Mouse (Mus musculus): ENCODE data around the gene Sipa1l3. TPM values are rescaled to one million over a fixed set of nuclear protein-coding genes. Genes with fewer than 3 reads are reported as not detected.
A peak's percentile ranks its signal among the peaks of the same experiment; 100 is the strongest.

Sipa1l3 gene
- total RNA-seq, 2 experiments from 2014 or later: 7.0 to 9.2 TPM

GRCm38 (mm10) chr7:29411838-29412580, 106.4 kb downstream of the Sipa1l3 start:
- peak; percentile 11 for DNase-seq
- H3K27ac ChIP-seq: no peak overlapping the region
- TF ChIP-seq CTCF (IDR thresholded peaks at IDR 0.05): no peak
- intact Hi-C loops (cut with DNase I): no loop called here
- H3K4me3 ChIP-seq: no peak overlapping the region

GRCm38 (mm10) chr7:29411216-29411816, 107.1 kb downstream of the Sipa1l3 start:
- no peak for TF ChIP-seq CTCF (IDR thresholded peaks at IDR 0.05)
- intact Hi-C loops (cut with DNase I): no loop called here
- Histone ChIP-seq H3K27ac (no peak overlapping the region), H3K4me3 (no peak overlapping the region)
- peak; percentile 14 for DNase-seq

DNA sequence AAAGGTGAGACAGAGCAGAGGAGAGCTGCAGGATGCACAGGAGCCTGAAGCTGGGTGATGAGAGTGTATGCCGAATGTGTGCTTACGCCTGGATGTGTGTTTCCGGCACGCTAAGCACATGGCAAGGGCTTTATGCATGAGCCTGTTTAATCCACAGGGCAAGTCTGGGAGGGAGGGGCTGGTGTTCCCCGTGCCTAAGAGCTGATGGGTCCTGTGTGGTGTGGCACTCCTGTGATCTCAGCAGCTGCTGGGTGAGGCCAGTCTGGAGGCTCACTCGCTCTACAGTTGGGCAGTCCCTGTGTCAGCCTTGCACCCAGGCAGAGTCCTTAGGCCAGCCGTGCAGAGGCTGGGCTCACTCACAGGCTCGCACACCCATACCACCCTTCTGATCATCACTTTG, 108.0 kb downstream of the Sipa1l3 start:
- Histone ChIP-seq H3K4me3 (no peak overlapping the region), H3K27ac (no peak overlapping the region)
- intact Hi-C loops (cut with DNase I): no loop called here
- peak; percentile 16 for DNase-seq
- TF ChIP-seq CTCF (IDR thresholded peaks at IDR 0.05): no peak

DNA sequence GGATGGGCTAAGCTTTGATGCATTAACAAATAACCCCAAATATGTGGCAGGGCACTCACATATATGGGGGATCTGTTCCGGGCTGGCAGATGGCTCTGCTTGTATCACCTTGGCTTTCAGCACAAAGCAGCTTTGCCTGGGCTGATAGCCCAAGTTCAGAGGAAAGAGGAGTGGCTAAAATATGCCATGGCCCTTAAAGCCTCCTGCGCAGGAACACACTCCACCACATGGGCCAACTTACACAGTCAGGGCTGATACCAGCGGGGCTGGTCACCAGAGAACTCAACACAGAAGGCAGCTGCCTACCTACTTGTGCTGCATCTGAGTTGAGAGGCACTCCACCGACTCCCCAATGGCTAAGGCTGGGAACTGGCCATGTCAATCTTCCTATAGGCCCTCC, 111.6 kb downstream of the Sipa1l3 start:
- Histone ChIP-seq H3K4me3 (no peak overlapping the region), H3K27ac (no peak overlapping the region)
- intact Hi-C loops (cut with DNase I): no loop called here
- no peak for TF ChIP-seq CTCF (IDR thresholded peaks at IDR 0.05)
- DNase-seq: no peak

DNA sequence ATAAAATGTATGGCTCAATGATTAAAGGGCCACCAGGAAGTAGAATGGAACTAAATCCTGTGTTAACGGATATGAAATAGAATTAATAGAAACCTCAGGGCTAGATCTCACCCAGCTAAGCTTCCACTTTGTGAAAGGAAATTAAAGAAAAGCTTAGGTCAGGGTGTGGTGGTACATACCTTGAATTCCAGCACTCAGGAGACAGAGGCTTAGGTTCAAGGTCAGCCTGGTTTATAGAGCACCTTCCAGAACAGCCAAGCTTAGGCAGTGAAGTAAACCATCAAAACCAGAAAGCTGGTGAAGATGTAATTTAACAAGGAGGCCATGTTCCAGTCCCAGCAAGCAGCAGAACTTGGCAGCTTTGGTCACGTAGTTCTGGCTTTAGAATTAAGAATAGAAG, 114.3 kb downstream of the Sipa1l3 start:
- intact Hi-C loops (cut with DNase I): no loop called here
- no peak overlapping the region for H3K4me3 ChIP-seq
- H3K27ac ChIP-seq: no peak overlapping the region
- TF ChIP-seq CTCF (IDR thresholded peaks at IDR 0.05): no peak
- DNase-seq: no peak

GRCm38 (mm10) chr7:29402015-29402414, 116.4 kb downstream of the Sipa1l3 start:
- TF ChIP-seq CTCF (IDR thresholded peaks at IDR 0.05): no peak
- DNase-seq: no peak
- Histone ChIP-seq H3K27ac (no peak overlapping the region), H3K4me3 (no peak overlapping the region)
- intact Hi-C loops (cut with DNase I): no loop called here

DNA sequence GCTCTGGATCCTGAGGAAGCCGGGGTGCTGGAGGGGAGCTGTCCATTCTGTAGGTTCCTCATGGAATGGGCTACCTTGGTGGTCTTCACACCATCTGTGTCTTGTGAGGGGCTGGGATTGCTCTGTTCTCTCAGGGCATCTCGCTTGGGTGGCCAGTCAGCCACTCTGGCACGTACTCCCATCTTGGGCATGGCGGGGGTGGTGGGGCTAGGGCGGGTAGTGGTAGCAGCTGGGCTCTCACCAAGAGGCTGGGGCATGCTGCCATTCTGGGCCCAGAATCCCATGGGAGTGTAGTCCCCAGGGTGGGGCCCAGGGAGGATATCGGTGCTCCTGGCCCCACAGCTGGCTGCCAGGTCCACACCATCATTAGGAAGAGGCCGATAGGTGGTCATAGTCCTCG, 118.0 kb downstream of the Sipa1l3 start:
- intact Hi-C loops (cut with DNase I): no loop called here
- no peak for DNase-seq
- TF ChIP-seq CTCF (IDR thresholded peaks at IDR 0.05): no peak

GRCm38 (mm10) chr7:29399056-29399455, 119.4 kb downstream of the Sipa1l3 start:
- no peak overlapping the region for H3K4me3 ChIP-seq
- DNase-seq: no peak
- H3K27ac ChIP-seq: no peak overlapping the region
- intact Hi-C loops (cut with DNase I): no loop called here
- TF ChIP-seq CTCF (IDR thresholded peaks at IDR 0.05): no peak

More for the DNA sequence above, 118.0 kb downstream of the Sipa1l3 start:
- Histone ChIP-seq H3K27ac (no peak overlapping the region), H3K4me3 (no peak overlapping the region)

DNA sequence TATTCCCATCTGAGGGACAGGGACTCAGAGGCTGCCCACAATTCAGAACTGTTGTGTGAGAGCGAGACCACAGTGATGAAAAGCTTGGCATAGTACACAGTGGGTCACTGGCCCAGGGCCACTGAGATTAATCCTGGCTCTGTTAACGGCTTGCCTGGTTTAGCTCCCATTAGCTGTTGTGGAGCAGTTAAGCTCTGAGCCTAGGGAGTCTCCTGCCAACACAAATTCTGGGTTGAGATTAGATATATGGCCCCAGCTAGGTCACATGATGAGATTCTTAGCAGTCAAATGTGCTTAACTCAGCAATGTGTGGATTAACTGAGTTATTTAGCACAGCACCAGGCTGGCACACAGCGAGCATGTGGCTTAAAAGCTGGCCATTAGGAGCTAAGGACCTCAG, 121.0 kb downstream of the Sipa1l3 start:
- TF ChIP-seq CTCF (IDR thresholded peaks at IDR 0.05): no peak
- no peak for DNase-seq
- Histone ChIP-seq H3K27ac (no peak overlapping the region), H3K4me3 (no peak overlapping the region)
- intact Hi-C loops (cut with DNase I): no loop called here

- no peak overlapping the region for H3K27ac ChIP-seq
- no peak overlapping the region for H3K4me3 ChIP-seq
- intact Hi-C loops (cut with DNase I): no loop called here
- no peak for DNase-seq
- no peak for TF ChIP-seq CTCF (IDR thresholded peaks at IDR 0.05)
Measured at GRCm38 (mm10) chr7:29396943-29397340, 121.5 kb downstream of the Sipa1l3 start.

DNA sequence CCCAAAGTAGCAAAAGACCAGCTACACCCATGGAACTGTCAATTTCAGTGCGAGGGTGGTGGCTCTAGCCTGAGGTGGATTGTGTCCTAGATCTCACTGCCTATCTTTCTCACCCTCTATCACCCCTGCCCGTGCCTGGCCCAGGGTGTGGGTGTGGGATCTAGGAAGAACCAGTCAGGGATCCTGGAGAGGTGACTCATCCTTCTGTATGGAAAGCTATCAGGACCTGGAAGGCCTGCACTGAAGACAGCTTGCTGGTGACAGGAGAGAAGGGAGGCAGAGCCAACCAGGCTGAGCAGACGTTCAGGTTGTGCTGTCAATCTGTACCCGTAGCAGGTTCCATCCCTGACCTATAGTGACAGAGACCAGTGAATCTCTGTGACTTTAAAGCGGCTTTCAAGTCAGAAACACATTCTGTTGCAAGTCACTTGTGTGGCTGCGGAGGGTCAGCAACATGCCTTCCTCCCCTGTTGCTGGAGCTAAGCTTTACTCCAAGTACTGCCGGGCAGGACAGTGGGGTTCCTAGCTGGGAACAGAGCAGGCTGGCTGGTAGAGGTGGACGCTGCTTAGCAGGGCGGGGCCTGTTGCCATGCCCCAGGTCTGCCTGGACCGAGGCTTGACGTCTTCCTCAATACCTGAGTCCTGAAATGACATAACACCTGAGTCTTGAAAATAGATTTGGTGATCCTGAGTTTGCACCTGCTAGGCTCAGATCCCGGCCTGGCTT, 122.1 kb downstream of the Sipa1l3 start:
- no peak for DNase-seq
- no peak overlapping the region for H3K4me3 ChIP-seq
- no peak overlapping the region for H3K27ac ChIP-seq
- intact Hi-C loops (cut with DNase I): no loop called here
- no peak for TF ChIP-seq CTCF (IDR thresholded peaks at IDR 0.05)

- Histone ChIP-seq H3K27ac (no peak overlapping the region), H3K4me3 (no peak overlapping the region)
- intact Hi-C loops (cut with DNase I): no loop called here
- TF ChIP-seq CTCF (IDR thresholded peaks at IDR 0.05): no peak
- no peak for DNase-seq
Measured at GRCm38 (mm10) chr7:29395179-29395578, 123.3 kb downstream of the Sipa1l3 start.

DNA sequence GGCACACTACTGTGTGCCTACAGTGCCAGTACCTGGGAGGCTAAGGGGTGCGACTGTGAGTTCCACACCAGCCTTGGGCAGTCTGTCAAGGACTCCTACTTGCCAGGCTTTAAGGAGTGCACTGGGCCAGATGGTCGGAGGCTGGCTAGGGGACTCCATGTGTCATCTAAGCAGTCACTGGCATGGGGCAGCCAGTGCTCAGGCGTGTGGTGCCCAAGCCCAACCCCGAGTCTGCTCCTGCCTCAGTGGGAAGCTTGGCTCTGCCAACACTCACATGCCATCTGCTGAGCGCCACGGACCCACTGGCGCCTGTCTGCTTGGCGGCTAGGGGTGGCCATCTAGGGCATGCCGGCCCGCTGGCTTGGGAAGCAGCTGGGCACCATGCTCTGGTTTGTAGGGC, 125.1 kb downstream of the Sipa1l3 start:
- peak; percentile 46 for DNase-seq
- Histone ChIP-seq H3K4me3 (no peak overlapping the region), H3K27ac (no peak overlapping the region)
- no peak for TF ChIP-seq CTCF (IDR thresholded peaks at IDR 0.05)
- intact Hi-C loops (cut with DNase I): no loop called here

Measured in gastrocnemius, adult 2 months (tissue).